17 mouse cellular contexts compared by ENCODE assay signal in genomic region chrX:98963742-98964141, GRCm38 (mm10).
"Had no signal": no experiment of that assay in that cellular context is flagged by ENCODE, and none has a peak within 500 bp of the region (broad histone marks: within the 10 kb centered on the region; RNA-seq: fewer than 3 reads in every experiment).

No protein-coding gene starts in this region.

- ATAC-seq: midbrain, embryonic 13.5 days; midbrain, embryonic 15.5 days had no signal

- DNase-seq: lung, embryonic 14.5 days; lung, postnatal 10 days; retina, postnatal 1 day; right cerebral cortex, adult 18-20 months; right cerebral cortex, postnatal 25 days; spleen, adult 18-20 months; thymus, adult 18-20 months; thymus, postnatal 14 days; thymus, postnatal 36 days had no signal

- H3K27ac ChIP-seq: liver, embryonic 14.5 days; midbrain, embryonic 13.5 days; midbrain, embryonic 15.5 days; neural tube, embryonic 13.5 days; neural tube, embryonic 15.5 days had no signal

- H3K4me1 ChIP-seq: midbrain, embryonic 13.5 days; midbrain, embryonic 15.5 days; neural tube, embryonic 13.5 days; neural tube, embryonic 15.5 days had no signal

- H3K36me3 ChIP-seq: midbrain, embryonic 13.5 days; midbrain, embryonic 15.5 days; neural tube, embryonic 13.5 days; neural tube, embryonic 15.5 days had no signal

- H3K9ac ChIP-seq: liver, embryonic 14.5 days; lung, embryonic 14.5 days; midbrain, embryonic 13.5 days; midbrain, embryonic 15.5 days; neural tube, embryonic 13.5 days; neural tube, embryonic 15.5 days had no signal

- H3K9me3 ChIP-seq: megakaryocyte, embryonic 14.5 days; midbrain, embryonic 13.5 days; midbrain, embryonic 15.5 days; neural tube, embryonic 13.5 days; neural tube, embryonic 15.5 days had no signal

- H3K4me3 ChIP-seq: megakaryocyte, embryonic 14.5 days; midbrain, embryonic 13.5 days; midbrain, embryonic 15.5 days; myocyte; neural tube, embryonic 13.5 days; neural tube, embryonic 15.5 days had no signal

- H3K4me2 ChIP-seq: lung, embryonic 14.5 days; midbrain, embryonic 11.5 days; midbrain, embryonic 13.5 days; midbrain, embryonic 15.5 days; neural tube, embryonic 13.5 days; neural tube, embryonic 15.5 days had no signal

- H3K27me3 ChIP-seq: midbrain, embryonic 13.5 days; midbrain, embryonic 15.5 days; neural tube, embryonic 13.5 days; neural tube, embryonic 15.5 days had no signal
